Mouse (Mus musculus): ENCODE data around the gene Dll4. TPM values are rescaled to one million over a fixed set of nuclear protein-coding genes. Genes with fewer than 3 reads are reported as not detected.
A peak's percentile ranks its signal among the peaks of the same experiment; 100 is the strongest.

Dll4 gene
- total and polyA plus RNA-seq, 3 experiments, result 0.18 TPM; not detected in 2

DNA sequence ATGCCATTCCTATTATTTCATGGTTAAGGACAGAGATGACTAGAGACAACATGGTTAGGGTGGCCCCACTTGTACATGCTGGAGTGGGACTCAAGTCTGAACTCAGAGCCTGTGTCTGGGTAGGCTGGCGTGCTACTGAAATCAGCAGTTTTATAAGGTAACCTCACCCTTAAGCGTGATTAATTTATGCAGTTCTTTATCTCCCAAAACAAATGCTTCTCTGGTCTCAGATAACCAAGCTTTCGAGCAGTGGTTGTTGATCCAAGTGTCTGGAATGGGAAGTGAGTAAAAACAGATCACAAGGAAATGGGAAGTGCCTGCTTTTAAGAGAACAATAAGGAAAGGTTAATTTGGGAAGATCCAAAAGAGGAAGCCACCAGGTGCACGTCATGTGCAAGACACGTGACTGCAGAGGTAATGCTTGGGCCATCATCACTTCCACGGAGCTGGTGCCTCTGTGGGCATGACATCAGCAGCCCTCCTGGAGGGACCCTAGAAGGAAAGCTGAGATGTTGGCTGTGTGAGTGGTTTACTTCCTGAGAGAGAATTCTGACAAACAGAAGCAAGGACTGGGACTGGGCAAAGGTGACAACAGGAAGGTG is 19.1 kb downstream of the Dll4 start:
- H3K27me3 ChIP-seq (ENCODE audit: control insufficient read depth in 1 of 2, insufficient read depth in 2 of 2, low read length in 2 of 2), result no peaks in the 10 kb centered on the region
- H3K27ac ChIP-seq (ENCODE audit: control insufficient read depth, low read depth, low read length), result no peak overlapping the region
- peaks cover 0 to 5% of the 10 kb centered on the region in 2 experiments; a peak in 2 of 4 replicates for H3K36me3 ChIP-seq (ENCODE audit: control insufficient read depth in 1 of 2, insufficient read depth in 2 of 2, low read length in 2 of 2)
- TF ChIP-seq BHLHE40 (IDR thresholded peaks at IDR 0.05; ENCODE audit: borderline replicate concordance, low read depth, low read length) (peak; percentile 88), TBP (IDR thresholded peaks at IDR 0.05; ENCODE audit: low read depth, low read length) (no peak), MYC (IDR thresholded peaks at IDR 0.05; ENCODE audit: low read depth, low read length) (peak; percentile 41; the same call in 1 of the 2 replicates), USF2 (IDR thresholded peaks at IDR 0.05; ENCODE audit: borderline replicate concordance in 1 of 2, insufficient read depth in 1 of 2, low read depth in 1 of 2, low read length in 2 of 2) (0 out of 4 replicates have a peak, but pooled peaks of 1 of the 2 experiments have one; percentile 28), MAX (IDR thresholded peaks at IDR 0.05; ENCODE audit: low read length) (peak; percentile 71), USF1 (IDR thresholded peaks at IDR 0.05; ENCODE audit: low read depth, low read length) (peak; percentile 82), JUND (IDR thresholded peaks at IDR 0.05; ENCODE audit: low read depth, low read length) (no peak), GATA1 (IDR thresholded peaks at IDR 0.05; ENCODE audit: low read depth, low read length) (peak; percentile 65), UBTF (IDR thresholded peaks at IDR 0.05; ENCODE audit: borderline replicate concordance, insufficient read depth, low read depth, low read length) (no peak), MEF2A (IDR thresholded peaks at IDR 0.05; ENCODE audit: extremely low read depth, insufficient replicate concordance, low read depth, low read length, poor library complexity, severe bottlenecking) (no peak), KAT2A (conservative IDR thresholded peaks at IDR 0.05; ENCODE audit: low read depth, low read length) (no peak), GABPA (IDR thresholded peaks at IDR 0.05; ENCODE audit: low read depth, low read length) (no peak), MAFK (IDR thresholded peaks at IDR 0.05; ENCODE audit: borderline replicate concordance, low read depth, low read length) (no peak), E2F4 (IDR thresholded peaks at IDR 0.05; ENCODE audit: borderline replicate concordance, low read depth, low read length) (no peak), SIN3A (IDR thresholded peaks at IDR 0.05; ENCODE audit: low read length) (no peak), ETS1 (IDR thresholded peaks at IDR 0.05; ENCODE audit: low read depth, low read length) (0 out of 2 replicates have a peak, but pooled peaks have one; percentile 30), EP300 (IDR thresholded peaks at IDR 0.05; ENCODE audit: low read depth in 1 of 2, low read length in 2 of 2) (peak in 1 of 2 experiments; percentile 51; a peak in 2 of 4 replicates), ZKSCAN1 (IDR thresholded peaks at IDR 0.05; ENCODE audit: low read depth, low read length) (no peak), MYB (IDR thresholded peaks at IDR 0.05; ENCODE audit: low read depth, low read length) (no peak), POLR2A (IDR thresholded peaks at IDR 0.05; ENCODE audit: control insufficient read depth in 1 of 2, insufficient read depth in 1 of 2, low read depth in 1 of 2, low read length in 2 of 2, poor library complexity in 1 of 2) (no peak), MXI1 (IDR thresholded peaks at IDR 0.05; ENCODE audit: low read depth, low read length) (no peak), RCOR1 (IDR thresholded peaks at IDR 0.05; ENCODE audit: low read depth, low read length) (peak; percentile 76)
- H3K4me3 ChIP-seq (ENCODE audit: control insufficient read depth in 1 of 2, insufficient read depth in 1 of 2, low read depth in 2 of 2, low read length in 2 of 2), result no peak overlapping the region
- H3K9me3 ChIP-seq (replicated peaks; ENCODE audit: insufficient read depth, low read length), result no peaks in the 10 kb centered on the region
- peak; percentile 30 for DNase-seq (ENCODE audit: low read depth, low spot score)
- no peak overlapping the region for H3K9ac ChIP-seq (ENCODE audit: control insufficient read depth, low read depth, low read length, poor library complexity, severe bottlenecking)
- peaks cover 0 to 6% of the 10 kb centered on the region in 2 experiments; a peak in 1 of 4 replicates for H3K4me1 ChIP-seq (ENCODE audit: control insufficient read depth in 1 of 2, insufficient read depth in 2 of 2, low read length in 2 of 2)
- H3K79me2 ChIP-seq (ENCODE audit: control insufficient read depth, insufficient read depth, low read length, poor library complexity), result no peaks in the 10 kb centered on the region

Data from MEL (cell line).